Mouse (Mus musculus): Measurements from ENCODE around the gene Card10. TPM values are rescaled to one million over a fixed set of nuclear protein-coding genes. Genes with fewer than 3 reads are reported as not detected.
A peak's percentile ranks its signal among the peaks of the same experiment; 100 is the strongest.

Card10 gene
- polyA plus RNA-seq, 1 experiment from 2014 or later: 4.3 TPM

GRCm38 (mm10) chr15:78807141-78807540 lies 4.3 kb upstream of the Card10 start:
- 0 out of 2 replicates have a peak overlapping the region, but pooled peaks have one; percentile 4 for H3K27ac ChIP-seq
- DNase-seq (ENCODE audit: low spot score): no peak
- peaks cover 53% of the 10 kb centered on the region for H3K27me3 ChIP-seq (ENCODE audit: insufficient read depth, poor library complexity, severe bottlenecking)
- 83% methylated on average over 3 of the region's 3 CpGs for WGBS
- H3K4me1 ChIP-seq (replicated peaks): peaks cover 33% of the 10 kb centered on the region
- H3K36me3 ChIP-seq: no peaks in the 10 kb centered on the region
- no peak overlapping the region for H3K4me3 ChIP-seq
- no peaks in the 10 kb centered on the region for H3K9me3 ChIP-seq

GRCm38 (mm10) chr15:78806614-78807013 lies 3.8 kb upstream of the Card10 start:
- Histone ChIP-seq H3K9me3 (no peaks in the 10 kb centered on the region), H3K4me3 (no peak overlapping the region), H3K36me3 (no peaks in the 10 kb centered on the region), H3K27me3 (ENCODE audit: insufficient read depth, poor library complexity, severe bottlenecking) (peaks cover 58% of the 10 kb centered on the region), H3K27ac (0 out of 2 replicates have a peak overlapping the region, but pooled peaks have one; percentile 4), H3K4me1 (replicated peaks) (peaks cover 38% of the 10 kb centered on the region)
- DNase-seq (ENCODE audit: low spot score): no peak
- WGBS: 52% methylated on average over 2 of the region's 2 CpGs

DNA sequence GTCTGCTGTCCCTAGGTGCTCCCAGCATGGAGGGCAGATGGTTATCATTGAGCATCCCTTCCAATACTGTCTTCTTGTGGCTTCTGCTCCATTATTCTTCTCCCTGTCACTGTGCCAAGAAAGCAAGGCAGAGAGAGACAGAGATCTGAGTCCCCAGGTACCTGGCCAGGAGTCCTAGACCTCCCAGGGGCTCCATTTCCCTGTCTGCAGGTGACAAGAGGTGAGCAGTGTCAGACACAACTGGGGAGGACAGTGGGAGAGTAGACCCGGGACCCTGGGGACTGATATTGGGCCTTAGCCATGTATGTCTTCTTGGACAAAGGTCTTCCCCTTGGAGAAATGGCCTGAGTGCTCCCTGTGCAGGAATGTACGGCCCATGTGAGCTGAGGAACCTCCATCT lies 2.5 kb upstream of the Card10 start:
- peaks cover 71% of the 10 kb centered on the region for H3K27me3 ChIP-seq (ENCODE audit: insufficient read depth, poor library complexity, severe bottlenecking)
- no peak for DNase-seq (ENCODE audit: low spot score)
- 78% methylated on average over 2 of the region's 2 CpGs for WGBS

GRCm38 (mm10) chr15:78804326-78804725 lies 1.5 kb upstream of the Card10 start:
- Histone ChIP-seq H3K27ac (no peak overlapping the region), H3K4me3 (no peak overlapping the region), H3K9me3 (no peaks in the 10 kb centered on the region), H3K27me3 (ENCODE audit: insufficient read depth, poor library complexity, severe bottlenecking) (peaks cover 76% of the 10 kb centered on the region), H3K4me1 (replicated peaks) (peaks cover 41% of the 10 kb centered on the region), H3K36me3 (no peaks in the 10 kb centered on the region)
- no peak for DNase-seq (ENCODE audit: low spot score)
- WGBS: 6% methylated on average over 6 of the region's 6 CpGs

More for the DNA sequence above, 2.5 kb upstream of the Card10 start:
- H3K9me3 ChIP-seq: no peaks in the 10 kb centered on the region
- H3K27ac ChIP-seq: no peak overlapping the region
- peaks cover 41% of the 10 kb centered on the region for H3K4me1 ChIP-seq (replicated peaks)
- no peak overlapping the region for H3K4me3 ChIP-seq
- no peaks in the 10 kb centered on the region for H3K36me3 ChIP-seq

GRCm38 (mm10) chr15:78803499-78803900 lies 658 bp upstream of the Card10 start:
- Histone ChIP-seq H3K27me3 (ENCODE audit: insufficient read depth, poor library complexity, severe bottlenecking) (peaks cover 81% of the 10 kb centered on the region), H3K4me3 (peak overlapping the region; percentile 56; the same call in 1 of the 2 replicates), H3K4me1 (replicated peaks) (peaks cover 46% of the 10 kb centered on the region), H3K27ac (peak overlapping the region; percentile 57; the same call in 1 of the 2 replicates), H3K36me3 (no peaks in the 10 kb centered on the region), H3K9me3 (no peaks in the 10 kb centered on the region)
- WGBS: 3% methylated on average over 8 of the region's 8 CpGs
- DNase-seq (ENCODE audit: low spot score): peak; percentile 34

DNA sequence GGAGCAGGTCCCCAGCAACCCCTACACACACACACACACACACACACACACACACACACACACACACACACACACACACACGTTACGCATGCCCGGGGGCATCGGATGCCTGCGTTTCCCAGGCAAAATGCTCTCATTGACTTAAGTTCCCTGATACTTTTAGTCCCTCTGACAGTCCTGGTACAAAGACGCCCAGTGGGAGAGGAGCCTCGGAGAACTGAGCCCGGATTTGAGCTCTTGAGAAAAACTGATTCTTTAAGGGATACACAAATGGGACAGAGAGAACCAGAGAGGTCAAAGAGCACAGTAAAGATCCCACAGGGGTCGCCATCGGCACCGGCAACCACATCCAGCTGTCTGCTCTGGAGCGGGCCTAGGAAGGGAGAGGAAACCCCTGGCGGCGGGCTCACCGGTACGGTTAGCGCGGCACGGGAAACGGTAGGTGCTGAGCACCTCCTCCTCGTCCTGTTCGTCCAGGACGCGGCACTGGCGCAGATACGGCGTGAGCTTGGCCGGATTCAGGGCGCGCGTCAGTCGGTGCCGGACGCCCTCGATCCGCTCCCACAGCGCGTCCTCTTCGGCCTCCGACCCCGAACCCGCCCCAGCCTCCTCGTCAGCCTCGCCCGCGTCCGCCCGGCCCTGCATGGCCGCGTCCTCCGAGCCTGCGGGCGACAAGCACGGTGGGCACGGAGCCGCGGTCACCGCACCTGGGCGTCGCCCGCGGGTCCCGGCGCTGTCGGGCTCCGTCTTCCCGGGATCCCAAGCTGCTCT lies 686 bp downstream of the Card10 start:
- no peak for DNase-seq (ENCODE audit: low spot score)
- WGBS: 4% methylated on average over 67 of the region's 67 CpGs
- Histone ChIP-seq H3K27me3 (ENCODE audit: insufficient read depth, poor library complexity, severe bottlenecking) (peaks cover 85% of the 10 kb centered on the region), H3K27ac (peak overlapping the region; percentile 80), H3K4me1 (replicated peaks) (peaks cover 55% of the 10 kb centered on the region), H3K9me3 (no peaks in the 10 kb centered on the region), H3K36me3 (no peaks in the 10 kb centered on the region), H3K4me3 (peak overlapping the region; percentile 56)

DNA sequence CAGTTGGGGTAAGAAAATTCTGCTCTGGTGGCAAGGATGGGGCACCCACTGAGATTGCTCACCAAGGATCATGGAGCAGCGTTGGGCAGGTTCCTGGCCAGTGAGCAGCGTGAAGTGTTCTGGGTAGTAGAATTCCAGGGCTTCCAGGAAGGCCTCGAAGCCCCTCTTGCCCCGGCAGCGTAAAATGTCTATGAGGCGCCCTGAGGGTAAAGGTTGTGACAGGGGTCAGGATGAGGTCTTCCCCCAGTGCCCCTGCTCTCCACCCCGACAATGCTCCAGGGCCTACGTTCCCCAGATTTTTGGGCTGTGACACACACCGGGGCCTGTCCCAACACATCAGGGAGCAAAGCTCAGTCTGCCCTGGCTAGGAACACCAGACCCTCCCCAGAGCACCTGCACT lies 1.3 kb downstream of the Card10 start:
- WGBS: 53% methylated on average over 9 of the region's 9 CpGs
- Histone ChIP-seq H3K27me3 (ENCODE audit: insufficient read depth, poor library complexity, severe bottlenecking) (peaks cover 88% of the 10 kb centered on the region), H3K4me3 (peak overlapping the region; percentile 56), H3K9me3 (no peaks in the 10 kb centered on the region), H3K36me3 (no peaks in the 10 kb centered on the region), H3K27ac (no peak overlapping the region), H3K4me1 (replicated peaks) (peaks cover 55% of the 10 kb centered on the region)
- no peak for DNase-seq (ENCODE audit: low spot score)

DNA sequence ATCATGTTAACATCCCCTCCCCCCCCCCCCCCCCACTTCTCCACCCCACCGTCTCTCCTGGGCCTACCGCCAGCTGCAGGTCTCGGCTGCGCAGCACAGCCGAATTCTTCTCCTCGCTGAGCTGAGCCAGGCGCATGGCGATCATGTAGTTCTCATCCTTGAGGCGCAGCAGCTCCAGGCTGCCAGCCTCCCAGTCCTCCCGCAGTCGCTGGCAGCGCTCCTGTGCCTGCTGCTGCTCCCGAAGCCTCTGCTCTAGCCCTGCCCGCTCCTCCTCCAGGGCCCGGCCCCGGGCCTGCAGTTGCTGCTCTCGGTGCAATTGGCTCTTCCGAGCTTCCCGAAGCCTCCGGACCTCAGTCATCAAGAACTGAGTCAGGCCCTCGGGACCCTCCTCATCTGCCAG lies 3.8 kb downstream of the Card10 start:
- Histone ChIP-seq H3K27ac (peak overlapping the region; percentile 56; the same call in 1 of the 2 replicates), H3K27me3 (ENCODE audit: insufficient read depth, poor library complexity, severe bottlenecking) (peaks cover 71% of the 10 kb centered on the region), H3K4me1 (replicated peaks) (peaks cover 65% of the 10 kb centered on the region), H3K36me3 (no peaks in the 10 kb centered on the region), H3K4me3 (no peak overlapping the region), H3K9me3 (no peaks in the 10 kb centered on the region)
- WGBS: 55% methylated on average over 21 of the region's 21 CpGs
- DNase-seq (ENCODE audit: low spot score): no peak

DNA sequence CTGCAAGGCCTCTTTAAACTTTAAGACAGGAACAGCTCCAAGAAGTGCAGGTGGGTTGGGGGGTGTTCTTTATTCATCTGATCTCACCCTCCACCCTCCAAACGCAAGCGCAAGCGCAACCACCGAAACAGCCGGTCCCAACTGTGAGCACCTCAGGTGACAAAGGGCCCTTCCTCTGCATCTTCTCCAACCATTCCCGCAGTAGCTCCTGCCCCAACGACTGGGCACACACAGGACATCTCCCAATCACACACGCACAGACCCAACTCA lies 5.8 kb downstream of the Card10 start:
- peaks cover 51% of the 10 kb centered on the region for H3K27me3 ChIP-seq (ENCODE audit: insufficient read depth, poor library complexity, severe bottlenecking)
- H3K9me3 ChIP-seq: no peaks in the 10 kb centered on the region
- no peaks in the 10 kb centered on the region for H3K36me3 ChIP-seq
- H3K4me3 ChIP-seq: no peak overlapping the region
- no peak overlapping the region for H3K27ac ChIP-seq
- WGBS: 82% methylated on average over 8 of the region's 8 CpGs
- DNase-seq (ENCODE audit: low spot score): no peak
- H3K4me1 ChIP-seq (replicated peaks): peaks cover 44% of the 10 kb centered on the region

DNA sequence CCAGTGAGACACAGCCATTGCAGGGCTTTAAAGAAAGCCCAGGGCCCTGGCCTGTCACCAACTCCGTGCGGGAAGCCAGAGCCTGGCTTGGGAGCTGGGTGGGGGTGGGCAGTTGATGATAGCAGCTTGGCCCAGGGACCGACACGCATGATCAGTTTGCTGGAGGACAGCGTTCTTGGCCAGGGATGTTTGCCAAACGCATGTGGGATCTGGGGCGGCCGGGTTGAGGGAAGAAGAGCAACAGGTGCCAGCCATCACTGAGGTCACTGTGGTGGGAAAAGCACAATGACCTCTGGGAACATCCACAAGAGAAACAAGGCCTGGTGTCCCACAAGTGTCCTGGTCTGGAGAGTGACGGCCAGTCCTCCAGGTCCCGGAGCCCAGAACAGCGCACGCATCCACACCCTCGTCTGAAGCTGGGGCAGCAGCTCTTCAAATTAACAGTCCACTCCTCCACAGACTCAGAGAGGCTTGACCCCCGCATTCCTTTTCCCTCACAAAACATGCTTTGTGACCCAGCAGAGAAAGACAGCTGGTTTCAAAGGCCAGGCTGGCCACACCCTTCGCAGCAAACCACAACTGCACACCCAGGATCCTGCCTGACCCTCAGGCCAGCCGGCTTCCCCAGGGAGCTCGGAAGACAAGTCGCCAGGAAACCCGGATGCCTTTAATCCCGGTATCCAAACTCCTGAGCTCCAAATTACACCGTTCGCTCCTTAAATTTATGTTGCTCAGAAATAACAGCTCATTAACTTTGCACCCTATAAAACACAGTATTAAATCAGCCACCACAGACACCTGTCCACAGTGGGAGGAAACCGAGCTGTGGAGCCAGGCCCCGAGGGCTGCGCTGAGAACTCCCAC lies 6.4 kb downstream of the Card10 start:
- H3K4me3 ChIP-seq: 0 out of 2 replicates have a peak overlapping the region, but pooled peaks have one; percentile 6
- H3K9me3 ChIP-seq: no peaks in the 10 kb centered on the region
- DNase-seq (ENCODE audit: low spot score): peak; percentile 48
- no peaks in the 10 kb centered on the region for H3K36me3 ChIP-seq
- H3K4me1 ChIP-seq (replicated peaks): peaks cover 39% of the 10 kb centered on the region
- peak overlapping the region; percentile 75 for H3K27ac ChIP-seq
- WGBS: 42% methylated on average over 25 of the region's 25 CpGs
- H3K27me3 ChIP-seq (ENCODE audit: insufficient read depth, poor library complexity, severe bottlenecking): peaks cover 45% of the 10 kb centered on the region

GRCm38 (mm10) chr15:78790990-78791389 lies 11.9 kb downstream of the Card10 start:
- H3K27me3 ChIP-seq (ENCODE audit: insufficient read depth, poor library complexity, severe bottlenecking): 0 out of 2 replicates have a peak, but pooled peaks cover 7% of the 10 kb centered on the region
- peaks cover 51% of the 10 kb centered on the region for H3K4me1 ChIP-seq (replicated peaks)
- no peak overlapping the region for H3K4me3 ChIP-seq
- no peak for DNase-seq (ENCODE audit: low spot score)
- no peaks in the 10 kb centered on the region for H3K36me3 ChIP-seq
- H3K9me3 ChIP-seq: no peaks in the 10 kb centered on the region
- 83% methylated on average over 12 of the region's 12 CpGs for WGBS
- peak overlapping the region; percentile 24 for H3K27ac ChIP-seq

- no peak for DNase-seq (ENCODE audit: low spot score)
- no peaks in the 10 kb centered on the region for H3K9me3 ChIP-seq
- no peaks in the 10 kb centered on the region for H3K36me3 ChIP-seq
- 68% methylated on average over 4 of the region's 4 CpGs for WGBS
- H3K4me1 ChIP-seq (replicated peaks): peaks cover 51% of the 10 kb centered on the region
- no peak overlapping the region for H3K4me3 ChIP-seq
- H3K27ac ChIP-seq: peak overlapping the region; percentile 24
- 0 out of 2 replicates have a peak, but pooled peaks cover 5% of the 10 kb centered on the region for H3K27me3 ChIP-seq (ENCODE audit: insufficient read depth, poor library complexity, severe bottlenecking)
Observed at GRCm38 (mm10) chr15:78790451-78790850, 12.4 kb downstream of the Card10 start.
